Mouse (Mus musculus): ENCODE measurements at regions not wholly inside any gene's neighbourhood (a gene's known extent, or its start where the extent isn't known, plus 50 kb on each side); places are given as distances from the start of the nearest gene placed in this dataset.

DNA sequence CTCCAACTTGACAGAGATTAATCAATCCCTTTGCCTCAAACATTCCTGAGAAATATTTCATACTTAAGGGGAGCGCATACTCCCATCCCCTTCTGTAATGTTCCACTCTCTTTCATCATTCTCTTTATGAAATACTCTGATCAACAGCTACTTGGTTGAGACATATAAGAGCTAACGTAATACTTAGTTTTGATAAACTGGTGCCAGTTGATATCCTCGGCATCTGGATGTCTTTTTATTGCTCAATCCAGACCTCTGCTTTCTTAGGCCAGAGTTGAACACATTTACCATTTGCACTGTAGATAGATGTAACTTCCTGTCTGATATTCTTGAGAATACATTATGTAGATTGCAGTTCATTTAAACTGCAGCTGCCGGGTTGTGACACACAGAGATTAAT is 68.4 kb upstream of the Etaa1 start:
- TF ChIP-seq POLR2A (IDR thresholded peaks at IDR 0.05; ENCODE audit: borderline replicate concordance, insufficient read depth, low read length) (no peak), CTCF (IDR thresholded peaks at IDR 0.05; ENCODE audit: borderline replicate concordance, insufficient read depth, low read depth, low read length) (no peak)

Data from cerebellum, adult 2 months (tissue).